Mouse (Mus musculus): ENCODE data around the gene Klhl23. TPM values are rescaled to one million over a fixed set of nuclear protein-coding genes. Genes with fewer than 3 reads are reported as not detected.

Klhl23 gene
- 230 TPM for polyA plus RNA-seq (2014; fragmentation: Illumina TruSeq; extraction: RNeasy Lipid Tissue Mini Kit (QIAGEN cat#74804))

DNA sequence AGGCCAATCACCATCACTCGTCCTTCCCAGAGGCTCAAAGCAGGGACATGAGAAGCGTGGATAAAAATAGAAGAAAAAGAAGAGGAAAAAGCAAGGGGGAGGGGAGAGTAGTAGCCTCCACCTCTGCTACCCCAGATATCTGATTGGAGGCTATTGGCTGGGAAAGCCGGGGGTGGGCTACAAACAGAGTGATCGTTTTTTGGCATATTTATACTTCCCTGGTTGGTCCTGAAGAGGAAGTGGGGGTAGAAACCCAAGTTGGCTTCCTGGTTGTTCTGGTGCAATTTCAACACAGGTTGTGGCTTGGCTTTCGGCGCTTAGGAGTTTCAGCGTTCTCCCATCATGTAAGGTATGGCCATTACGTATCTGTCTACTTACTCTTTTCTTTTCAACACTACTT, at the start of gene Klhl23:
Gene Klhl23 (plus strand): TSS at position 234 of the 400 bp plus-strand sequence.

DNA sequence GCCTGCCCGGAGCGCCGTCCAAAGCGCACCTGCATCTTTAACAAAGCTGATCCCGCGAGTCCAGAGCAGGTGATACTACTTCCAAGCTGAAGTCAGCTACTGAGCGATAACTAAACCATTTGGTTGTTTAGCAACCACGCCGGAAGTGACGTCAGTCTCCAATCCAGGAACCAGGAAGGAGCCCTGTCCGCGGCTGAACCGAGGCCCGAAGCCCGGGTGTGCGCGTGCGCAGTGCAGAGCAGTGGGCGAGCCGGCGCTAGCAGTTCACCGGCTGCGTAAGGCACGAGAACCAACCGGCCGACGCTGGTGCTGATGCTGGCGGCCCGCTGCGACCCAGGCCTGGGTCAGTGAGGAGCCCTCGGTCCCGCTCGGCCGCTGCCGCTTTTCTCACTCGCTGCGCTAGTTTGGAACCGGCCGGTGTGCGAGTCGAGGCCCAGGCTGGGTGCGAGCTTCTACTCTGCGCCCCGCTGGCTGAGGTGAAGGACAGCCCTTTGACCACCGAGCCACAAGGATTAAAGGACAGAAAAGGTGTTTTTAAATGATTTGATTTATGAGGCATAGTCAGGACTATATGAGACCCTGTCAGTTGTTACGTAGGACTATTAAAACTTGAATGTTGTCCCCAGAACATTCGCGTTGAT, 32.2 kb upstream of the Klhl23 start, which contains the start of the genes Ccdc173 and Phospho2:
Gene Ccdc173 (minus strand): TSS at position 147 of the 641 bp plus-strand sequence.
Gene Phospho2 (plus strand): TSS at position 195 of the 641 bp plus-strand sequence.

DNA sequence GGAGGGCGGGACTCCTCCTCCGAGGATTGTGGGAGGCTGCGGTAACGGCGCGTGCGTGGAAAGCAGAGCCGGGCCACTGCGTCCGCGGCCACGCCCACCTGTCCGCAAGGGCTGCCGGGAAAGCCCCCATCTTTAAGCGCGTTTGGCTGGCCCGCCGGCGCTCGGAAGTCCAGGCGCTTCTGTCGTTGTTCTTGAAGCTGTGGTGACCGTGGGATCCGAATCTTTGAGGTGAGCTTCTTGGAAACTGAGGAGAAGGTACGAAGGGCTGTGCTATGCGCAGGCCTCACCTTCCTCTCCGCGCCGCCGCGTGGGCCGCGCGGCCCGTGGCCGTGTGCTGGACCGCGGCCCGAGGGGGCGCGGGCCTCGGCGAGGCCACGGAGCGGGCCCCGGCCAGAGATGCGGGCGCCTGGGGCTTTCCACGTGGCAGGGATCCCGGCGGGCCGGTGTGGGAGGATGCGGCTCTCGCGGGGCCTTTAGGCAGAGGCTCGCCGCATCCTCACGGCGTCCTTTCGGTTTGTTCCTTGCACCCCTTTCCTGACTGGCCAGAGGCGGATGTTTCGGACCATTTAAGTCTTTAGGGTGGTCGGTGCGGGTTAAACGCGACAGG, 39.8 kb downstream of the Klhl23 start, which contains the start of gene Ssb:
Gene Ssb (plus strand): TSS at position 78 of the 607 bp plus-strand sequence.

DNA sequence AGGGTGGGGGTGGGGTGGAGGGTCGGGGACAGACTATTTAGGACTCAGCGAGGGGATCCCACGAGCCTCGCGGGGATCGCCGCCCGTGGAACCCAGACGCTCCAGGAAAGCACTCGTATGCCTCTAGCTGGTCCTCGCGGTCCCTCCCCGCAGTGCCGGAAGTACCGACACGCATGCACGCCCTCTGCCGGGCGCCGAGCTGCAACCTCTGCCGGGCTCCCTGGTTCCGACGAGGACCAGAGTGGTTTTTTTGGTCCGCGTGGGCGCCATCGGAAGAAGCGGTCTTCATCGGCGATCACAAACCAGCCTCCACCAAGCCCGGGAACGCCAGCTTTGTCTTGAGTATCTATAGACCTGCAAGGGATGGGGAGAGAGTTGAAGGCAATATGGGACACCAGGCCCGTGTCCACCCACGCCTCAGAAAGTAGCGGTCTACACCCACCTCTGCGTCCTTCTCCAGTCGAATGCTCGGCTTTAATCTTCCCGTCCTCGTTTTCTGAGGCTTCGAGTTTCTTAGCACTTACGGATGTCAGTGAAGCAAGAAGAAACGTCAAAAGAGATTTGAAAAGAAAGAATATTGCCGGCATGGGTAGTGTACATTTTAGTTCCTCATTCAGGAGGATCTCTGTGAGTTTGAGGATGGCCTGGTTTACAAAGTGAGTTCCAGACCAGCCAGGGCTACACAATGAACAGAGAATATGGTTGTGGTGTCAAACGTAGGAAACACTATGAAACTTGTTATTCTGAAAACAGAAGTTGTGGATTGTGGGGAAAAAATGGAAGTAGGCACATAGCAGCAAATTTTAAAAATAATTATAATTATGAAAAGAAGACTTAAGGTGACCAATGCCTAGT, 63.9 kb downstream of the Klhl23 start, which contains the start of gene Mettl5:
Gene Mettl5 (minus strand): TSS at position 165 of the 855 bp plus-strand sequence.

Other genes starting within 250 kb of the Klhl23 start
- 0.77 TPM for gene Lrp2, start 235.9 kb upstream of the Klhl23 start, polyA plus RNA-seq (2014; fragmentation: Illumina TruSeq; extraction: RNeasy Lipid Tissue Mini Kit (QIAGEN cat#74804))
- 30.1 TPM for gene Bbs5, start 174.8 kb upstream of the Klhl23 start, polyA plus RNA-seq (2014; fragmentation: Illumina TruSeq; extraction: RNeasy Lipid Tissue Mini Kit (QIAGEN cat#74804))
- 0.23 TPM for gene Klhl41, start 151.8 kb upstream of the Klhl23 start, polyA plus RNA-seq (2014; fragmentation: Illumina TruSeq; extraction: RNeasy Lipid Tissue Mini Kit (QIAGEN cat#74804))
- gene Fastkd1, start 108.4 kb upstream of the Klhl23 start, polyA plus RNA-seq (2014; fragmentation: Illumina TruSeq; extraction: RNeasy Lipid Tissue Mini Kit (QIAGEN cat#74804)) = 43.0 TPM
- 332 TPM for gene Ppig, start 99.4 kb upstream of the Klhl23 start, polyA plus RNA-seq (2014; fragmentation: Illumina TruSeq; extraction: RNeasy Lipid Tissue Mini Kit (QIAGEN cat#74804))
- gene Ccdc173, start 32.4 kb upstream of the Klhl23 start, polyA plus RNA-seq (2014; fragmentation: Illumina TruSeq; extraction: RNeasy Lipid Tissue Mini Kit (QIAGEN cat#74804)) = 14.0 TPM
- gene Phospho2, start 32.3 kb upstream of the Klhl23 start, polyA plus RNA-seq (2014; fragmentation: Illumina TruSeq; extraction: RNeasy Lipid Tissue Mini Kit (QIAGEN cat#74804)) = 84.5 TPM
- gene Ssb, start 39.6 kb downstream of the Klhl23 start, polyA plus RNA-seq (2014; fragmentation: Illumina TruSeq; extraction: RNeasy Lipid Tissue Mini Kit (QIAGEN cat#74804)) = 1,183 TPM
- 58.0 TPM for gene Mettl5, start 63.7 kb downstream of the Klhl23 start, polyA plus RNA-seq (2014; fragmentation: Illumina TruSeq; extraction: RNeasy Lipid Tissue Mini Kit (QIAGEN cat#74804))
- gene Ubr3, start 75.3 kb downstream of the Klhl23 start, polyA plus RNA-seq (2014; fragmentation: Illumina TruSeq; extraction: RNeasy Lipid Tissue Mini Kit (QIAGEN cat#74804)) = 88.7 TPM
- gene Myo3b, start 217.2 kb downstream of the Klhl23 start, polyA plus RNA-seq (2014; fragmentation: Illumina TruSeq; extraction: RNeasy Lipid Tissue Mini Kit (QIAGEN cat#74804)) = 0.46 TPM

All from ovary, adult 10 weeks (tissue).